Mouse (Mus musculus) adrenal gland, adult (tissue): ENCODE measurements around the gene Entpd1.

Source experiments
- DNase-seq, 2 experiments: peaks; one replicate each; pipeline ENCODE4 v3.0.0; 2022 to 2023; ENCODE audit warnings: low spot score in 1 of 2; ENCODE audit not compliant: inconsistent age in 2 of 2

The Entpd1 gene

GRCm38 (mm10) chr19:40720381-40720780, 108.2 kb downstream of the Entpd1 start:
- no peak for DNase-seq

GRCm38 (mm10) chr19:40722137-40723038, 110.2 kb downstream of the Entpd1 start:
- peak; percentile 28 to 77 for DNase-seq

GRCm38 (mm10) chr19:40723516-40723915, 111.3 kb downstream of the Entpd1 start:
- DNase-seq, result no peak

GRCm38 (mm10) chr19:40726148-40726547, 114.0 kb downstream of the Entpd1 start:
- DNase-seq, result no peak

- DNase-seq, result no peak
Observed at GRCm38 (mm10) chr19:40726614-40727013, 114.4 kb downstream of the Entpd1 start.

- no peak for DNase-seq
Observed at GRCm38 (mm10) chr19:40728213-40728612, 116.0 kb downstream of the Entpd1 start.

GRCm38 (mm10) chr19:40728732-40729420, 116.7 kb downstream of the Entpd1 start:
- peak; percentile 31 to 55 for DNase-seq

GRCm38 (mm10) chr19:40733409-40733808, 121.2 kb downstream of the Entpd1 start:
- no peak for DNase-seq

- no peak for DNase-seq
Observed at GRCm38 (mm10) chr19:40733849-40734248, 121.7 kb downstream of the Entpd1 start.

- DNase-seq, result peak; percentile 58 to 75
Observed at GRCm38 (mm10) chr19:40736680-40737512, 124.7 kb downstream of the Entpd1 start.

GRCm38 (mm10) chr19:40737613-40738012, 125.4 kb downstream of the Entpd1 start:
- no peak for DNase-seq

GRCm38 (mm10) chr19:40738683-40739324, 126.6 kb downstream of the Entpd1 start:
- DNase-seq, result no peak

GRCm38 (mm10) chr19:40746603-40747002, 134.4 kb downstream of the Entpd1 start:
- DNase-seq, result no peak

- no peak for DNase-seq
Observed at GRCm38 (mm10) chr19:40748559-40748958, 136.4 kb downstream of the Entpd1 start, which contains the start of gene Cc2d2b. Gene Cc2d2b, plus strand, starts transcription at chr19:40748753.

GRCm38 (mm10) chr19:40754311-40754710, 142.1 kb downstream of the Entpd1 start:
- peak; percentile 21 to 79 for DNase-seq

GRCm38 (mm10) chr19:40760071-40760470, 147.9 kb downstream of the Entpd1 start:
- DNase-seq, result no peak

GRCm38 (mm10) chr19:40762023-40762759, 150.0 kb downstream of the Entpd1 start:
- DNase-seq, result peak; percentile 29 to 58

GRCm38 (mm10) chr19:40767189-40767588, 155.0 kb downstream of the Entpd1 start:
- no peak for DNase-seq

GRCm38 (mm10) chr19:40769341-40769770, 157.2 kb downstream of the Entpd1 start:
- DNase-seq, result no peak
